Mouse (Mus musculus) heart, postnatal 0 days (tissue): ENCODE data around the gene Psmc3. TPM values are rescaled to one million over a fixed set of nuclear protein-coding genes. Genes with fewer than 3 reads are reported as not detected.
"Not testable (repeated sequence)": the region's sequence is repeated elsewhere in the genome, so short reads cannot be mapped to it uniquely, and the experiment has no call there.

ENCODE experiments used
- ATAC-seq: fragments of 200-750 bp; cut with Nextera tagmentation; 2 replicates; pipeline ENCODE4 v1.8.0; 2017; ENCODE audit warnings: low read depth, moderate number of reproducible peaks, moderate library complexity; ENCODE audit not compliant: insufficient read depth
- DNase-seq: peaks from one replicate; pipeline ENCODE4 v3.0.0-alpha.2; 2016; ENCODE audit warnings: low spot score
- H3K27ac ChIP-seq: fragments of 300-500 bp; sonication (generic); 2 replicates; pipeline ENCODE4 v1.5.1; 2014; ENCODE audit warnings: low read depth, mild to moderate bottlenecking
- H3K27me3 ChIP-seq: fragments of 300-500 bp; sonication (generic); 2 replicates; pipeline ENCODE4 v1.6.1; 2014; ENCODE audit warnings: low read length, mixed read lengths; ENCODE audit not compliant: control insufficient read depth, insufficient read depth
- H3K36me3 ChIP-seq: fragments of 300-500 bp; sonication (generic); replicated peaks from 2 replicates; pipeline ENCODE4 v1.6.1; 2014; ENCODE audit warnings: low read length, mixed read lengths; ENCODE audit not compliant: control insufficient read depth, insufficient read depth
- H3K4me1 ChIP-seq: fragments of 300-500 bp; sonication (generic); 2 replicates; pipeline ENCODE4 v1.6.1; 2014; ENCODE audit warnings: antibody characterized with exemption; ENCODE audit not compliant: control insufficient read depth, insufficient read depth
- H3K4me2 ChIP-seq: fragments of 300-500 bp; sonication (generic); 2 replicates; pipeline ENCODE4 v1.6.1; 2014; ENCODE audit warnings: low read depth, mild to moderate bottlenecking, low read length, moderate library complexity
- H3K4me3 ChIP-seq: fragments of 300-500 bp; sonication (generic); 2 replicates; pipeline ENCODE4 v1.5.1; 2014; ENCODE audit warnings: low read depth, low read length
- H3K9ac ChIP-seq: fragments of 300-500 bp; sonication (generic); replicated peaks from 2 replicates; pipeline ENCODE4 v1.6.1; 2014; ENCODE audit warnings: low read depth, low read length, mixed read lengths
- H3K9me3 ChIP-seq: fragments of 300-500 bp; sonication (generic); replicated peaks from 2 replicates; pipeline ENCODE4 v1.6.1; 2016; ENCODE audit warnings: low read length; ENCODE audit not compliant: control insufficient read depth
- CTCF ChIP-seq: IDR thresholded peaks from 2 replicates; pipeline ENCODE4 v1.5.1; 2016; ENCODE audit warnings: antibody characterized with exemption, control low read depth, low read depth
- EP300 ChIP-seq: IDR thresholded peaks from 2 replicates; pipeline ENCODE4 v1.6.1; 2016; ENCODE audit warnings: antibody characterized with exemption, low read depth
- WGBS: fragments of 180-500 bp; shearing (Covaris S2); extraction: QIAGEN DNeasy Blood & Tissue Kit; methylation state at CpG from one replicate; pipeline ENCODE4 v1.1.7; 2014; 5-methylcytosine and 5-hydroxymethylcytosine counted together
- polyA plus RNA-seq: library from polyadenylated mRNA; unstranded; fragments of >200 nt; fragmentation: Nextera tagmentation; extraction: Ambion mirVana; gene quantifications from 2 replicates; pipeline ENCODE4 v1.2.1, GENCODE M21; 2015
- total RNA-seq: library from RNA; depleted of rRNA; stranded (reverse); fragments of >200 nt; gene quantifications from 2 replicates; pipeline ENCODE4 v1.2.3, GENCODE M21; 2014; ENCODE audit warnings: low replicate concordance

Gene Psmc3
- total and polyA plus RNA-seq, 2 experiments from 2014 or later = 264 to 300 TPM

GRCm38 (mm10) chr2:91033000-91033399 is 20.8 kb upstream of the Psmc3 start:
- ATAC-seq = no peak
- H3K4me2 ChIP-seq = no peak overlapping the region
- 20% methylated on average over 3 of the region's 3 CpGs for WGBS
- peaks cover 12% of the 10 kb centered on the region; the same call in 1 of the 2 replicates for H3K4me1 ChIP-seq
- H3K27ac ChIP-seq = no peak overlapping the region
- no peak overlapping the region for H3K9ac ChIP-seq
- H3K36me3 ChIP-seq = no peaks in the 10 kb centered on the region
- H3K27me3 ChIP-seq = no peaks in the 10 kb centered on the region
- TF ChIP-seq CTCF (peak; percentile 14; the same call in 1 of the 2 replicates), EP300 (no peak)
- DNase-seq = no peak
- no peak overlapping the region for H3K4me3 ChIP-seq
- no peaks in the 10 kb centered on the region for H3K9me3 ChIP-seq

- 25% methylated on average over 9 of the region's 9 CpGs for WGBS
- TF ChIP-seq EP300 = no peak
- TF ChIP-seq CTCF = peak; percentile 14; the same call in 1 of the 2 replicates
- H3K9me3 ChIP-seq = no peaks in the 10 kb centered on the region
- no peaks in the 10 kb centered on the region for H3K36me3 ChIP-seq
- peak within 1 kb of the TSS; percentile 49 for H3K4me2 ChIP-seq
- peak; percentile 96 for ATAC-seq
- H3K27me3 ChIP-seq = no peaks in the 10 kb centered on the region
- peak within 1 kb of the TSS; percentile 6 for H3K4me3 ChIP-seq
- peak within 1 kb of the TSS; percentile 79 for H3K27ac ChIP-seq
- peak; percentile 75 for DNase-seq
- peaks cover 12% of the 10 kb centered on the region; the same call in 1 of the 2 replicates for H3K4me1 ChIP-seq
- H3K9ac ChIP-seq = peak within 1 kb of the TSS; percentile 40
These were observed 18.4 kb upstream of the Psmc3 start, which contains the start of gene Rapsn for GRCm38 (mm10) chr2:91035385-91035784. Gene Rapsn (plus strand): TSS chr2:91035620.

- no peaks in the 10 kb centered on the region for H3K9me3 ChIP-seq
- DNase-seq (no peak), ATAC-seq (no peak)
- H3K27ac ChIP-seq = no peak overlapping the region
- no peaks in the 10 kb centered on the region for H3K4me1 ChIP-seq
- no peak overlapping the region for H3K4me2 ChIP-seq
- no peaks in the 10 kb centered on the region for H3K27me3 ChIP-seq
- H3K4me3 ChIP-seq = no peak overlapping the region
- TF ChIP-seq CTCF = no peak
- no peak for TF ChIP-seq EP300
- no peak overlapping the region for H3K9ac ChIP-seq
- WGBS = 66% methylated on average over 8 of the region's 8 CpGs
- H3K36me3 ChIP-seq = no peaks in the 10 kb centered on the region
These were observed 12.0 kb upstream of the Psmc3 start for GRCm38 (mm10) chr2:91041786-91042185.

GRCm38 (mm10) chr2:91042651-91043398 is 11.0 kb upstream of the Psmc3 start:
- Histone ChIP-seq H3K36me3 (no peaks in the 10 kb centered on the region), H3K4me1 (no peaks in the 10 kb centered on the region), H3K9ac (no peak overlapping the region), H3K9me3 (no peaks in the 10 kb centered on the region), H3K27me3 (no peaks in the 10 kb centered on the region), H3K4me2 (no peak overlapping the region; the same call in 1 of the 2 replicates), H3K4me3 (no peak overlapping the region), H3K27ac (no peak overlapping the region)
- DNase-seq (no peak), ATAC-seq (no peak)
- TF ChIP-seq CTCF (no peak), EP300 (no peak)
- WGBS = 70% methylated on average over 21 of the region's 21 CpGs

GRCm38 (mm10) chr2:91044727-91045126 is 9.1 kb upstream of the Psmc3 start:
- no peak overlapping the region for H3K4me3 ChIP-seq
- no peaks in the 10 kb centered on the region for H3K27me3 ChIP-seq
- ATAC-seq (no peak; the same call in 1 of the 2 replicates), DNase-seq (no peak)
- H3K4me1 ChIP-seq = no peaks in the 10 kb centered on the region
- WGBS = 61% methylated on average over 13 of the region's 13 CpGs
- no peak overlapping the region for H3K27ac ChIP-seq
- no peaks in the 10 kb centered on the region for H3K9me3 ChIP-seq
- H3K4me2 ChIP-seq = no peak overlapping the region
- no peaks in the 10 kb centered on the region for H3K36me3 ChIP-seq
- no peak for TF ChIP-seq CTCF
- TF ChIP-seq EP300 = no peak
- no peak overlapping the region for H3K9ac ChIP-seq

GRCm38 (mm10) chr2:91045805-91046204 is 8.0 kb upstream of the Psmc3 start:
- not testable (repeated sequence) for H3K9ac ChIP-seq, H3K36me3 ChIP-seq, H3K9me3 ChIP-seq, DNase-seq, ATAC-seq, H3K4me3 ChIP-seq, H3K4me2 ChIP-seq, H3K27ac ChIP-seq, H3K27me3 ChIP-seq, H3K4me1 ChIP-seq
- 87% methylated on average over 1 of the region's 1 CpGs for whole genome bisulfite sequencing
